Mouse (Mus musculus) activated CD4-positive, CD25-positive, alpha-beta regulatory T cell, adult 4 months (primary cell): Measurements from ENCODE around the gene Mks1. TPM values are rescaled to one million over a fixed set of nuclear protein-coding genes. Genes with fewer than 3 reads are reported as not detected.
A peak's percentile ranks its signal among the peaks of the same experiment; 100 is the strongest.
"Not testable (repeated sequence)": the region's sequence is repeated elsewhere in the genome, so short reads cannot be mapped to it uniquely, and the experiment has no call there.

Experiments used
- ATAC-seq: one replicate; pipeline ENCODE4 v1.8.0; 2017
- polyA plus RNA-seq, 2 experiments: library from polyadenylated mRNA; unstranded; fragments of 100-300 nt; shearing (Covaris generic); gene quantifications; one replicate each; pipeline ENCODE4 v1.2.1; 2017

Mks1 gene
- polyA plus RNA-seq, result 1 to 10 TPM; 4.7 to 4.8 TPM

DNA sequence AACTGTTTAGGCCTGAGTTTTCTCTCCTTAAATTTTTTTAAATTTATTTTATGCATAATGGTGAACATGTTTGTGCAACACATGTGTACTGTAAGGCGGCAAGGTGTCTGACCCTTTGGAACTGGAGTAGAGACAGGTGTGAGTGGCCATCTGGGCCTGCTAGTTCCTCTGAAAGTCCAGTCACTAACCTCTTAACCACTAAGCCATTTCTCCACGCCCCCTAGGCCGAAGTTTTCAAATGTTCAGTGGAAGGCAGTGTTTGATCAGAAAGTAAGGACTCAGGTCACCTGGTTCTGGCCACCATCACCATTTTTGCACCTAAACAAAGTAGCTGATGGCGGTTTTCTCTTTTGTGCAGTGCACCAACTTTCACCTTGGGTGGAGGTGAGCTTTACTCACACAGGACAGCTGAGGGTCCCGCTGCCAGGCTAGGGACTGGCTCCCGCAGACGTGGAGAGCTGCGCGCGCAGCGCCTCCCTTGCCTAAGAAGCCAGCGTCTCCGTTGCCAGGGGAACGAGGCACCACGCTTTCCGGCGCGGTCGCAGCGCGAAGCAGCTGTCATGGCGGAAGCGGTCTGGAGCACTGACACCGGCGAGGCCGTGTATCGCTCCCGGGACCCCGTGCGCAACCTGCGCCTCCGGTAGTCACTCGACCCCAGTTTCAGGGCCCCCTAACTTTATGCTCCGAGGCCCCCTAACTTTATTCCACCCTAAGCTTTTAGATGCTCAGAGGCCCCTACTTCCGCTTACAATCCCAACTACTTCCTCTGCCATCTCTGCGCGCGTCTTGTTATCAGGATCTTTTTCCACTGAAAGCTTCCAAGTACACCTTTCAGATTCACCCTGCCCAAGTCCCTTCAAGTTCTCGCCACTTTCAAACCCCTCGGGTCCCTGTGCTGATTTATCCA lies at the start of gene Mks1:
Gene Mks1 (plus strand): TSS at position 526 of the 907 bp plus-strand sequence.
- peak; percentile 94 for ATAC-seq

DNA sequence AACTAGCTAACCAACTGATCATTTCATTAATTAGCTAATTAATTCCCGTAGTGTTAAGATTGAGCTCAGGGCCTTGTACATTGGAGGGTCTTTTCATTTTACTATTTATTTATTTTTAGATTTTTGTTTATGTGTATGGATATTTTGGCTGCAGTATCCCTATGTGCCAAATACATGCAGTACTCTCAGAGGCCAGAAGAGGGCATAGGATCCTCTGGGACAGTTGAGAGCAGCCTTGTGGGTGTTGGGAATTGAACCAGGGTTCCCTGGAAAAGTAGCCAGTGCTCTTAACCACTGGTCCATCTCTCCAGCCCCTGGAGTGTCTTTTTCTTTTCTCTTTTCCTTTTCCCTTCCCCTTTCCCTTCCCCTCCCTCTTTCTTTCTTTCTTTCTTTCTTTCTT lies 47.6 kb upstream of the Mks1 start:
- ATAC-seq, result no peak

DNA sequence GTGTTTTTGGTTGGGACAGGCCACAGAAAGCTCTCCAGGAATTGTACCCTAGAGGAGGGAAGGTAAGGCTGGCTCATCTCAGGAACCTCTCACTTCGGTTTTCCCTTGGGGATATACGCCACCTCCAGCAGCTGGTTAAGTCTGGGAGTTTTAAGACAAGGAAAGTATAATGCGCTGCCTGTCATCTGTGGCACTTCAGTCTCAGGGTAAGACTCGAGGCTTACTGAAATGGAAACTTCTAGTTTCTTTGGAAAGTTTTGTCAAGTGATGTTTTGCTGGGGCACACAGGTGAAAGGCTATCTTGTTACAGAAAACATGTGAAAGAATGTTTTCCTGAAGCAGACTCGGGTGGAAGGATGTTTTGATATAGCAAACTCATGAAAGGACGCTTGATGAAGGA lies 45.6 kb upstream of the Mks1 start:
- no peak for ATAC-seq

- peak; percentile 94 for ATAC-seq
These were observed 44.8 kb upstream of the Mks1 start for GRCm38 (mm10) chr11:87808236-87808635.

- ATAC-seq, result no peak
These were observed 41.6 kb upstream of the Mks1 start for GRCm38 (mm10) chr11:87811396-87811795.

GRCm38 (mm10) chr11:87814831-87815230 lies 38.2 kb upstream of the Mks1 start:
- ATAC-seq, result no peak

DNA sequence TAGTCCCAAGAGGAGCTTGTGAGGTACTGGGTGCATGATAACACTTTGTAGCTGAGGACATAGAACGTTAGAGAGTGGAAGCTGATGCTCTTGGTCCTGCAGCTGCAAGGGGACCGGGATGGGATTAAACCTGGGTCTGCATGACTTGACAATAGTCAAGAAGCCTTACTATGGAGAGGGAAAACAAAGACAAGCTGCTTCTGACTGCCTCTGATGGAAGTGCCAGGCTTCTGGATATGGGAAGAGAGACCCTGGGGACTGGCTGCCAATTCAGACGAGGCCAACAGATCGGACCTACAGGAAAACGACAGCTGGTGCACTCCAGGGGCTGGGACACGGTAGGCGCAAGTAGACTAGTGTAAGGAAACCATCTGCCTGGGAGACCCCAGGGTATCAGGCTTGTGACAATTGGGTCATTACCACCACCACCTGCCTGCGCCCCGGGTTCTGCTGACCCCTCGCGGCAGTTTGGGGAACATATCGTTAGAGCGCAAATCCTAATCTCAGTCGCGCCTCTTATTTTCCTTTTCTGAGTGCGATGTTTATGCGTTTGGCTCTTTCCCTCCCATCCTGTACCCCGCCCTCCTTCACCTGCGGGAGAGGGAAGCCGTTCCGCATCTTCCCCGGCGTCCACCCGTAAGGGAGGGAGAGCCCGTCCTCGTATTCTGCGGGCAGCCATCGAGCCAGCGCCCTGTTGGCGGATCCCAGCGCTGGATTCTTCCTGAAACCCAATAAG lies 36.1 kb upstream of the Mks1 start:
- ATAC-seq, result no peak

- no peak for ATAC-seq
These were observed 35.6 kb upstream of the Mks1 start for GRCm38 (mm10) chr11:87817443-87817773.

- ATAC-seq, result no peak
These were observed 31.5 kb upstream of the Mks1 start for GRCm38 (mm10) chr11:87821502-87821901.

GRCm38 (mm10) chr11:87828239-87828900 lies 24.6 kb upstream of the Mks1 start, which contains the start of gene Lpo:
Lpo (minus strand) TSS chr11:87828289.
- no peak for ATAC-seq

DNA sequence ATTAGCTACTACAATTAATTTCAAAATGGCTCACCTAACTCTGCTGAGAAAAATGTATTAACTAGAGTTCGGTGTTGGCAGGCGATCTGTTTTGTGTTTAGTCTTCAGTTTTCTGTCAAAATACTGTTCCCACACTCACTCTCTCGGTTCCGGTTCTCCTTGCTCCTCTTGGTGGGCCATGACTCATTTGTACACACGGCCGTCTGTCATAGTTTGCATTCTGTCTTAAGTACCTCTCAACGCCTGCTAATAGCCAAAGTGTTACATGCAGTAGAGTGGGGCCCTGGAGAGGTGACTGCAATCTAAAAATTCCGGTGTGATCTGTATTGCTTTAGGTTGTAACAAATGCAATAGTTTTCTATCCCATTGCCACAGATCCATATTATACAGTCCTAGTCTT lies 12.3 kb upstream of the Mks1 start:
- no peak for ATAC-seq

GRCm38 (mm10) chr11:87841436-87841835 lies 11.6 kb upstream of the Mks1 start:
- no peak for ATAC-seq

DNA sequence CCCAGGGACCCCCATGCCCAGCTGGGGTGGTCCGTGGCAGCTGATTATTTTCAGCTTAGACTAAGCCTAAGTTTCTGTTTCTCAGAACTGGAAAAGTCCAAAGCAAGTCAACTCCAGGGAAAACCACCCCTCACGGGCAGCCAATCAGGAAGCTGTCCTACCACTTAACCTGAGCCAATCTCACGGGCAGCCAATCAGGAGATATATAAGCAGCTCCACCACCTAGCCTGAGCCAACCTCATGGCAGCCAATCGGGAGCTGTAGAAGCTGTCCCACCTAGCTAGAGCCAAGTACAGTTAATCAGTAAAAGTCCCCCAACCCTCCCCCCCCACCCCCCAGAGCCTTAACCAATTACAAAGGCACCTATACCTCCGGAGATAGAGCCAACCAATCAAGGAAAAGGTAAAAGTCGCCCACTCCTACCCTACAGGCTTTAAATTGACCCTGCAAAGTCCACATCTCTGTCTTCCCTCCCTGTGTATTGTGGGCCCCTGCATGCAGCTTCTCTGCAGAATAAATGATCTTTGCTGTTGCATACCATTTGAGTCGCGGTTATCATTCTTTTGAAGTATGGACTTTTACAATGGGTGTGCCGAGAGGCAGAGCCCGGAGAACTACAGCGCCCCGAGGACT lies 5.9 kb upstream of the Mks1 start:
- ATAC-seq, result no peak

GRCm38 (mm10) chr11:87847884-87848283 lies 5.1 kb upstream of the Mks1 start:
- no peak for ATAC-seq

DNA sequence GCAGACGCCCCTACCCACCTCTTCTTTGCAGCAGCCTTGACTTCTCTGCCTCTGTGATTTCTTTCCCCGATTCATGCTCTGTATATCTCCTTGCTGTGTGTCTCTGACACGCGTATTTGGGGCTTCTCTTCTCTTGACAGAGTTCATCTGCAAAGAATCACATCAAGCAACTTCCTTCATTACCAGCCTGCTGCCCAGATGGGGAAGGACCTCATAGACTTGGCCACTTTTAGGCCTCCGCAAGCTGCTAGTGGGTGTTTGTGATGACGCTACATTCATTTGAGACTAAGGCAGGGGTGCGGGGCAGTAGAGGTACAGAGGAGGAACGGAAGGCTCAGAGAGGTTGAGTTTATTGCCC lies 561 bp downstream of the Mks1 start:
- no peak for ATAC-seq

GRCm38 (mm10) chr11:87854550-87854949 lies 1.5 kb downstream of the Mks1 start:
- ATAC-seq, result no peak

GRCm38 (mm10) chr11:87859273-87859672 lies 6.3 kb downstream of the Mks1 start:
- no peak for ATAC-seq

DNA sequence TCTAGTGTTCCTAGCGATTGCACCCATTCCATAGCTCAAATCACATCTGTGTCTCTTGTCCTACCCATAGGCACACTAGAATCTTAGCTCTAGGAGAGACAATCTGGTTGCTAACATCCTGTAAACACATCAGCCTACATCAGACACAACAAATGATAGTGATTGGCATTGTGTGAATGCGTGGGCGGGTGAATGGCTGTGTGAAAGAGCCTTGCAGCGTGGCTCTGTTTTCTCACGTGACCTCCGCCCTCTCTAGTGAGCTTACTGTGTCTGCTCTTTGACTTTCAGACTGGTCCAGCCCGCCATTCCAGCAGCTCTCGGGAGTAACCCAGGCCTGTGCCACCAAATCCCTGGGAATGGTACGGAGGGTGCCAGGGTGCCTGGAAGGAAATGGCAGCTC lies 7.4 kb downstream of the Mks1 start:
- no peak for ATAC-seq

DNA sequence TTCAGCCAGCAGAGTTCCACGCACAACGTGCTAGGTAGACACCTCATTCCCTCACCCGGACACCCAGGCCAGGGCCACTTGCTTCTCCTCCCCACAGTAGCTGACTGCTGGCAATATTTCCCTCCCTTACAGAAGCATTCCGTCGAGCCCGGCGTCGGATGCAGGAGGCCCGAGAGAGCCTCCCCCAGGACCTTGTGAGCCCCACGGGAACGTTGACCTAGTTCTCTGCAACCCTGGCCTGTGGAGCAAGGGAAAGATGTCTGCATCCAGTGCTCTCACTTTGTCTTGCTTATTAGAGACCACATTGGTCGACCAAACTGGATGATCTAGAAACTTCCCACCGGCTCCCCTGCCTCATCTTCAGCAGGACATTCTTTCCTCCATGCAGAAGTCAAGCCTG lies 9.8 kb downstream of the Mks1 start:
- no peak for ATAC-seq

DNA sequence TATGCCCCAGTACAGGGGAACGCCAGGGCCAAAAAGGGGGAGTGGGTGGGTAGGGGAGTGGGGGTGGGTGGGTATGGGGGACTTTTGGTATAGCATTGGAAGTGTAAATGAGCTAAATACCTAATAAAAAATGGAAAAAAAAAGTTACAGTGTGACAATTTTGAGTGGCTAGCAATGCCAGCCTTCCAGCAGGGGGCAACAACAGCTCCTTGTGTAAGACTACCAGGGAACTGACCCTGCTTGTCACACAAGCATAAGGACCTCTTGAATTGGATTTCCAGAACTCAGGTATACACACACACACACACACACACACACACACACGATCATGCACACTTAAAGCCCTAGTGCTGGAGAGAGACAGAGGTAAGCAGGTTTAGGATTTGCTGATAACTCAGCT lies 13.9 kb downstream of the Mks1 start:
- not testable (repeated sequence) for ATAC-seq

DNA sequence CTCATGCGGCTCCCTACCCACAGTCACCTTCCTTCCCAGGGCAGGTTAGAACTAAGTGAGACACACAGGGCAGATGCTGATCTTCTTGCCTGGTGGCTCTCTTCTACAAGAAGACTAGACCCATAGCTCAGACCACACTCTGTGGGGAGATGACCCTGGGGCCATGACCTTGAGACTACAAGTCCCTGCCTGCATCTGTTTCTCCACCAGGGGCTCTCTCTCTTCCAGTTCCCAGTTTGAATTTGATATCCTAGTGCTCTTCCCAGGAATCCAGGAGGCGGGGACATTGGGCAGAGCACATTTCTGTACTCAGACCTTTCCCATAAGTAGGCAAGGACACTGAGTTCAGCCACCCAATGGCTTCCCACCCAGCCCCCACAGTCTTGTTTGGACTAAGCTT lies 17.1 kb downstream of the Mks1 start:
- ATAC-seq, result no peak

- ATAC-seq, result no peak
These were observed 18.8 kb downstream of the Mks1 start for GRCm38 (mm10) chr11:87871766-87872165.

DNA sequence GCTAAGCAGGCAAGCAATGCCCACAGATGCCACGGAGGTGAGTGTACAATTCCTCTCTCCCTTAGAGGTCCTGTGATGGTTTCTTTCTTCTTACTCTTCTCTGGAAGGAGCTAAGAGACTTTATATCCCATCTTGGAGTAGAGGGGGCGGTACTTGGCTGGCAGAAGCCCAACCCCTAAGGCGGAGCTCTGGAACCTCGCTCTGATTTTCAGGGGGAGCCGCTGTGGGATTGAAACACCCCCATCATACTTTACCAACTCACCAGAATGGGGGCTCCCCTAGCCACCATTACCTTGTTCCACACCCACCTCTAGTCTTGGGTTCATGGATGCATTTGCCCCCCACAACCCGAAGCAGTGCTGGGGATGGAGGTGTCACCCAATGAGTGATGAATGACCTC lies 22.4 kb downstream of the Mks1 start, which contains the start of gene Epx:
Gene Epx (minus strand): TSS at position 101 of the 400 bp plus-strand sequence.
- ATAC-seq, result no peak
